Mouse (Mus musculus) heart, adult 9 months (tissue): ENCODE measurements around the gene 4930442H23Rik.
"Not testable (repeated sequence)": the region's sequence is repeated elsewhere in the genome, so short reads cannot be mapped to it uniquely, and the experiment has no call there.

Source experiments
- DNase-seq, 2 experiments: peaks; one replicate each; pipeline ENCODE4 v3.0.0; 2022; ENCODE audit warnings: low spot score in 2 of 2

Gene 4930442H23Rik

DNA sequence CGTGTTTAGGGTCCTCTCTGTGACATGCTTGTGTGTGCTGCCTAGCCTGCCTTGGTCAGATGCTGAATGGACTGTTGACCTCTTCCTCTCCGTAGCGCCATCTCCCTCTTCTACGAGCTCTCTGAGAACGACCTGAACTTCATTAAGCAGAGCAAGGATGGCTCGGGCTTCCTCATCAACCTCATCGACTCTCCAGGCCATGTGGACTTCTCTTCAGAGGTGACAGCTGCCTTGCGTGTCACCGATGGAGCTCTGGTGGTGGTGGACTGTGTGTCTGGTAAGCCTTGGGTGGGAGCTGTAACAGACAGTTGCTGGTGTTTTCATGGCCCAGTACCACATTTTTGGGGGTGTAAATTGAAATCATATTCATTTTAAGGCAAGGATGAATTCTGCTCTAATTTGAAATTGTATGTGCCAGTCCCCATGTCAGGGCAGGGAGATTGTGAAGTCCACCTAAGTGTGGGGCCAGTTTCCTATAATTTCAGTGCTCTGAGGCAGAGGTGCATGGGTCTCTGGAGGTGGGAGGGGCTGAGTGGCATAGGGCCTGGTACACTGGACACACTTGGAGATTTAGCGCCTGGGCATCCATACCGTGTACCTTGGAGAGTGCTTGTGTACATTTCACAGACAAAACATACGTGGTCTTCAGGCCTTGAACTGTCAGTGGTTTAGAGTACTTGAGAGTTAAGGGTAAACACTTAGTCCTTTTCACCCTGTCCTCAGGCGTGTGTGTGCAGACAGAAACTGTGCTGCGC is 5.5 kb downstream of the 4930442H23Rik start:
- no peak for DNase-seq

GRCm38 (mm10) chr10:81177491-81177925 is 6.1 kb downstream of the 4930442H23Rik start:
- DNase-seq = no peak

DNA sequence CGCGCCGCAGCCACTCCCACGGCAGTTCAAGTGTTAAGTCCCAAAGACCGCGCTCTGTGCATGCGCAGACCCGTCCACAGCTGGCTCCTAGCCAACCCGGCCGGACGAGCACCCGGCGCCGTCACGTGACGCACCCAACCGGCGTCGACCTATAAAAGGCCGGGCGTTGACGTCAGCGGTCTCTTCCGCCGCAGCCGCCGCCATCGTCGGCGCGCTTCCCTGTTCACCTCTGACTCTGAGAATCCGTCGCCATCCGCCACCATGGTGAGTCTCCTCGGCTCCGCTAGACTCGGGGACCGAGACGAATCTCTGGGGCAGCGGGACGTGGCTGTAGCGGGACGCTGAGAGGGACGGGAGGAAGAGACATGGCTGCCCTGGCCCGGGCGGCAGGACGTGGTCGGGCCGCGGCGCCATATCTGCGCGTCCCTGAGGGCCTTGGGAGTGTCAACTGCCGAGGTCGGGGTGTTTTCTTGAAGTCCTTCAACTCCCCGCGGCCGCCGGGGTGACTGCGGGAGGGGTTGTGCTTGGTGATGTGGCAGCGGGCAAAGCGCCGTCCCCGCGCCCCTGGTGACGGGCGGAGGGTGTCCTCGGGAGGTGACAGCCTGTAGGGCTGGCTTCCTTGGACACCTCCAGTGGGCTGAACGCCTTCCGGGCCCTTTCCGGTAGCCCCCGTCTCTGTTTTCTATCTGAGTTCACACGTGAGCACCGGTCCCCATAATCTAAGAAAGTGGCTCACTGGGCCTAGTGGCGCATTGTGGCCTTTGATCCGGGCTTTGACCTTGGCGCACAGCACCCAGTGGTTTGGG is 7.0 kb downstream of the 4930442H23Rik start, which contains the start of gene Eef2:
Gene Eef2, plus strand, starts transcription at position 166 of the 806 bp plus-strand sequence.
- peak; percentile 98 to 99 for DNase-seq

DNA sequence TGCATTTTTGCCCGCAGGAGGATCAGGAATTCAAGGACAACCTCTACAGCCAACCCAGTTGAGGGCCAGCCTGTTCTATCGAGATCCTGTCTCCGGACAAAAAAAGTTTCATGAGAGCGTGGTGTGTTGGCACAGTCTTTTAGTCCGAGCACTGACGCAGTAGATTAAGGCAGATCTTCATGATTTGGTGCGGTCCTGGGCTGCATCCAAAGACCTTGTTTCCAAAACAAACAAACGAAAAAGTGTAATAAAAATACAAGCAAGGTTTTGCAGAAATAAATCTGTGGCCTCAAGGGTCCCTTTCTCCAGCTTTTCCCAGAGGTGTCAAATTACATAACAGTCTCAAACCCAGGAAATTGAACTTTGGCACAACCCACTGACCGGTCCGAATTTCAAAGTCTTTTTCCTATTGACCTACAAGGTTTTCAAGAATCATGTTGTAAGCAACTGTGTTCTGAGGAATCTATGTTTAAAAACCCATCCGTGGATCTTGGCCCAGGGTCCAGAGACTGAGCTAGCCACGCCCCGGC is 7.6 kb downstream of the 4930442H23Rik start:
- DNase-seq = no peak

GRCm38 (mm10) chr10:81175345-81175701 is 8.3 kb downstream of the 4930442H23Rik start:
- not testable (repeated sequence) for DNase-seq

- peak; percentile 74 to 88 for DNase-seq
Observed at GRCm38 (mm10) chr10:81174617-81175344, 8.9 kb downstream of the 4930442H23Rik start.

GRCm38 (mm10) chr10:81173132-81173531 is 10.5 kb downstream of the 4930442H23Rik start:
- peak in 1 of 2 experiments; percentile 68 for DNase-seq

- DNase-seq = not testable (repeated sequence)
Observed at GRCm38 (mm10) chr10:81169411-81169900, 14.2 kb downstream of the 4930442H23Rik start.

- DNase-seq = peak; percentile 86 to 88
Observed at GRCm38 (mm10) chr10:81168521-81169244, 15.0 kb downstream of the 4930442H23Rik start.

DNA sequence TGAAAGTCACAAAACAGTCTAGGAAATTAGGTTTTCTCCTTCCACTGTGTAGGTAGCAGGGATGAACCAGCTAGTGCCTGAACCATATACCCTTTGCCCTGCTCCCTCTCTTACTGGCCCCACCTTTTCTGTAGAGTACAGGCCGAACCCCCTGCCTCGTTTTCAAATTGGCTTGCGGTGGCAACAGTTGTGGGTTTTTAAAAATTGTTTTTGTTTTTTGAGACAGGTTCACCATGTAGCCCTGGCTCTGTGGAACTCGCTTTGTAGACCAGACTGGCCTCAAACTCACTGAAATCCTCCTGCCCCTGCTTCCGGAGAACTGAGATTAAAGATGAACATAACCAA is 15.6 kb downstream of the 4930442H23Rik start:
- DNase-seq = no peak

DNA sequence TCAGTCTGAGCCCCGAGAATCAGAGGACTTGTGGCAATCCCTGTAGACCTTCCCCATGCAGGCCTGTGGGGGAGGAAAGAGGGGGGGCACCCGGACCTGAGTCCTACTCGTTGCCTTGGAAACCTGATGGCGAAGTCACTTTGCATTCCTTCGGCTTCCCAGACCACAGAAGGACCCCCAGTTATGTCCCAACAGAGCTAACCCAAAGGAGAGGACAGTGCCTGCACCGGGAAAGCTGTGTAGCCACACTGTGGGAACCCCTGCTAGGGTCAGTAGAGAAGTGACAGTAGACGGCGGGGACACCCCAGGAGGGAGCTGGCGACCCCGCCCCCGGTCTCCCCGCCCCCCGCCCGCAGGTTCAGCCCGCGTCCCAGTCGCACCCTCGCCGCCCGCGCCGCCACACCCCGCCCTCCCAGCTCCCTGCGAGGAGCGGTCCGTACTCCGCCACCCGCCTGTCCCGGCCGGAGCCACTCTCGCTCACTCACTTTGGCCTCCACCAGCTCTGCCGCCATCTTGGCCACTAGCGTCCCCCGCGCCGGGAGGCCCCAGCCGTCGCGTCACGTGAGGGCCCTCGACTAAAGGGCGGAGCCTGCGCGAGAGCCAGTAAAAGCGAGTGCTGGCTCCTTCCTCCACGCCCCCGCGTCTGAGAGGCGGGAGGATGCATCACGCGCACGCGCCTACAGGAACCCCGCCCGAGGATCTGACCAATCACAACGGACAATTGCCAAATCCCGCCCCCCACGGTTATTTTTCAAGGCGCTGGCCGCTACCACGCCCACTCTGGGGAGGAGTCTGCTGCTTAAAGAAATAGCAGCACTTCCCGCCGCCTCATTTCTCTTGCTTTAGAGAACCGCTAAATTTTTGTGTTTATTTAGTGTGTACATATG is 16.2 kb downstream of the 4930442H23Rik start, which contains the start of gene Pias4:
Gene Pias4, minus strand, starts transcription at position 724 of the 887 bp plus-strand sequence.
- peak; percentile 100 for DNase-seq

DNA sequence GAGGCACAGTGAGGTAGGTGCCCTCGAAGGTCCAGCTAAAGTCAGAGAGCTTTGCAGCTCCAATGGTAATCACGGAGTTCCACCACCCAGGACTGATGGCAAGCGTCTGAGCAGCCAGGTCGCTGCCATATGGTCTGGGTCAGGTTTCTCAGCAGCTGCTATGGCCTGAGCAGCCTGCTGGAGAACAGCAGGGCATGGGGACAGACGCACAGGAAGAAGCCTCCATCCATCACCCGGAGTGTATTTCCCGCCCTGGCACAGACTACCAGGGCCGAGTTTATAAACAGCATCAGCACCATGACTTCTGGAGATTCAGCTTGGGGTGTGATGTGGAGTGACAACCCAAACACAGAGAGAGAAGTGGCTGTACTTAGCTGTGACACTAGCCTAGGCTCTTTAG is 18.5 kb downstream of the 4930442H23Rik start:
- no peak for DNase-seq

- no peak for DNase-seq
Observed at GRCm38 (mm10) chr10:81162318-81162652, 21.4 kb downstream of the 4930442H23Rik start.

- no peak for DNase-seq
Observed at GRCm38 (mm10) chr10:81161602-81162317, 21.9 kb downstream of the 4930442H23Rik start.

GRCm38 (mm10) chr10:81154736-81155135 is 28.9 kb downstream of the 4930442H23Rik start:
- no peak for DNase-seq

DNA sequence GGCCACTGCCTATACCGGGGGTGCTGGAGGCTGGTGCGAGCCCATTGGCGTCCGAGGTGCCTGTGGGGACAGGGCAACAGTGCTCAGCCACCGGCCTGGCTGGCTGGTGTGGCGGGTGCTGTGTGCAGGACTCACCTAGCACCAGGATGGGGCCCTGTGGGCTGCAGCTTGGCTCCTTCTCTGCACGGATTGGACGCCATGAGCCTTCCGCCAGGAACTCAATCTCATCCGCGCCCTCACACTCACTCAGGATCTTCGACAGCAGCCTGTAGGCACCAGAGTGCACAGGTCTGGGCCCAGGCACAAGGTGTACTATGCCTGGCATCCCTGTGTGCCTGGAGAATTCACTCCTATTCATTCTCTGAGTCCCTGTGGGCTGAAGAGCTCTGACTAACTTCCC is 29.3 kb downstream of the 4930442H23Rik start:
- DNase-seq = no peak

GRCm38 (mm10) chr10:81152609-81153008 is 31.0 kb downstream of the 4930442H23Rik start:
- DNase-seq = no peak

DNA sequence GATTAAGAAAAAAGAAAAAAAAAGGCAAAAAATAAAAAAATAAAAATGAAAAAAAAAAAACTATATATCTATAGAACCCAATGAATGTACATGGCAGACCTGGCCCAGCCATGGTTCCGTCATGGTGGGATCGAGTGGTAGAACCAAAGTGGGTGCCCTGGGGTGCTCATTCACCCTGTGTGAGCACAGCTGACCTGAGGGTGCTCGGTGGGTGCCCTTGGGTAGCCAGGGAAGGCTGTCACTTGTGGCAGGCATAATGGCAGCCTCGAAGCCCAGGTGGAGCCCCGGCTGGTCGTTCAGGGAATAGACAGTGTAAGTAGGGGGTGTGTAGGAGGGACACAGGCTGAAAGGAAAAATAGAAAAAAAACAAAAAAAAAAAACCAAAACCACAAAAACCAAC is 32.4 kb downstream of the 4930442H23Rik start:
- no peak for DNase-seq

DNA sequence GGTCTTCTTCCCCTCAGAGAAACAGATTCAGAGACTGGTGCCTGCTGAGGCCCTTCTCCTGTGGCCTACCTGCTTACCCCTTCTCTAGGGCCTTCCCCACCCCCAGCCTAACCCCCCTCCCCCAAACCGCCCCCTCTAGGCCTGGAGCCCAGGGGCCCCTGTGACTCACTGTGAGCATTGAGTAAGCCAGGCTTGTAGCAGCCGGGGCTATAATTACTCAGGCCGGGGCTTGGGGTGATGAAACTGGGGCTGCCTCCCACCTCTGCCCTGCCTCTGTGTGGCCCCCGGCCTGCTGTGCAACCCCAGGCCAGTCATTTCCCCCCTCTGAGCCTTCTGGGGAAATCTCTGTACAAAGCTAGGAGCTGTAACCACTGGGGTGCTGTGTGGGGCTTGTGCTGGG is 37.4 kb downstream of the 4930442H23Rik start:
- DNase-seq = no peak
